ENCODE assay signal across 28 mouse cellular contexts in genomic region chr1:105550163-105550562, GRCm38 (mm10).
"Had no signal": no experiment of that assay in that cellular context is flagged by ENCODE, and none has a peak within 500 bp of the region (broad histone marks: within the 10 kb centered on the region; RNA-seq: fewer than 3 reads in every experiment).

No protein-coding gene starts in this region.

- H3K9me3 ChIP-seq: embryonic facial prominence, embryonic 10.5 days; embryonic facial prominence, embryonic 12.5 days; embryonic facial prominence, embryonic 13.5 days; embryonic facial prominence, embryonic 15.5 days; forebrain, embryonic 10.5 days; forebrain, embryonic 12.5 days; forebrain, embryonic 13.5 days; forebrain, embryonic 15.5 days; heart, embryonic 10.5 days had no signal

- H3K27ac ChIP-seq: embryonic facial prominence, embryonic 10.5 days; embryonic facial prominence, embryonic 12.5 days; embryonic facial prominence, embryonic 13.5 days; embryonic facial prominence, embryonic 15.5 days; forebrain, embryonic 10.5 days; forebrain, embryonic 12.5 days; forebrain, embryonic 13.5 days; forebrain, embryonic 15.5 days; gastrocnemius, adult 2 months; heart, adult 2 months; heart, embryonic 10.5 days had no signal

- H3K4me1 ChIP-seq: embryonic facial prominence, embryonic 10.5 days; embryonic facial prominence, embryonic 12.5 days; embryonic facial prominence, embryonic 13.5 days; embryonic facial prominence, embryonic 15.5 days; forebrain, embryonic 10.5 days; forebrain, embryonic 12.5 days; forebrain, embryonic 13.5 days; forebrain, embryonic 15.5 days; heart, embryonic 10.5 days had no signal

- H3K27me3 ChIP-seq: embryonic facial prominence, embryonic 12.5 days; embryonic facial prominence, embryonic 13.5 days; embryonic facial prominence, embryonic 15.5 days; forebrain, embryonic 12.5 days; forebrain, embryonic 13.5 days; forebrain, embryonic 15.5 days had no signal

- ATAC-seq: forebrain, embryonic 13.5 days; forebrain, embryonic 14.5 days; forebrain, embryonic 15.5 days had no signal

- H3K36me3 ChIP-seq: embryonic facial prominence, embryonic 12.5 days; forebrain, embryonic 10.5 days; forebrain, embryonic 15.5 days had no signal

- H3K4me3 ChIP-seq: embryonic facial prominence, embryonic 10.5 days; embryonic facial prominence, embryonic 12.5 days; embryonic facial prominence, embryonic 13.5 days; embryonic facial prominence, embryonic 15.5 days; erythroblast, embryonic 14.5 days; forebrain, embryonic 10.5 days; forebrain, embryonic 12.5 days; forebrain, embryonic 13.5 days; forebrain, embryonic 15.5 days; gastrocnemius, adult 2 months; heart, adult 2 months; heart, embryonic 10.5 days had no signal

- H3K4me2 ChIP-seq: embryonic facial prominence, embryonic 12.5 days; embryonic facial prominence, embryonic 13.5 days; embryonic facial prominence, embryonic 15.5 days; forebrain, embryonic 12.5 days; forebrain, embryonic 13.5 days; forebrain, embryonic 15.5 days had no signal

- DNase-seq: cerebellum, adult 2 months; cerebellum, adult 8-10 months; cerebellum, adult 9-10 months; cerebellum, adult 9-11 months; cerebellum, postnatal 10 days; cerebellum, postnatal 14 days; cerebellum, postnatal 25 days; cerebellum, postnatal 36 days; embryo, embryonic 11 days; gastrocnemius, adult 2 months; gastrocnemius, postnatal 10 days; gastrocnemius, postnatal 14 days; gastrocnemius, postnatal 25 days; gastrocnemius, postnatal 36 days; heart, adult 11 months; heart, adult 18-20 months; heart, adult 2 months had no signal

- H3K9ac ChIP-seq: embryonic facial prominence, embryonic 12.5 days; embryonic facial prominence, embryonic 13.5 days; embryonic facial prominence, embryonic 15.5 days; forebrain, embryonic 12.5 days; forebrain, embryonic 13.5 days; forebrain, embryonic 15.5 days had no signal
